Mouse (Mus musculus) cerebellum, adult 2 months (tissue): ENCODE results near the gene Gm11011.

Experiments
- CTCF ChIP-seq: fragments of 200-500 bp; IDR thresholded peaks from 2 replicates; pipeline ENCODE4 v1.5.1; 2011; ENCODE audit warnings: low read depth, mild to moderate bottlenecking, control low read depth, low read length, moderate library complexity, borderline replicate concordance; ENCODE audit not compliant: insufficient read depth
- POLR2A ChIP-seq: fragments of 200-500 bp; IDR thresholded peaks from 2 replicates; pipeline ENCODE4 v1.6.1; 2011; ENCODE audit warnings: low read length, control low read depth, borderline replicate concordance; ENCODE audit not compliant: insufficient read depth

DNA sequence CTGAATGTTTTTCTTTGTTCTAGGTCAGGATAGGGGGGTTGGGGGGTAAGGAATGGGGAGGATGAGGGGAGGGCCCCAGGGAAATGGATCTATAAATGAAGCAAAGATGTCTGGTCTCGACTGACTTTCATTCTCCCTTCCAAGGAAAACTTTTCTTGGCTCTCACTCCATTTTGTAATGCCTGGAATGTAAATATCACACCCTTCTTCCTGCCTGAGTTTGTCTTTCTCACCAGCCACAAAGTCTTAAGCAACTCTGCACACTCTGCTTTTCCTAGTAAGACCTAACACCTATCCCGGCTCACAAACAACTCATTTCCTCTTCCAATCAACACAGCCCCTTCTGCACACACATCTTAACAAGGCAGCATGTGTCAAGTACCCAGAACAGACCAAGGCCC lies 20.2 kb upstream of the Gm11011 start:
- no peak for TF ChIP-seq CTCF
- TF ChIP-seq POLR2A: no peak
